In the genomic region with DNA sequence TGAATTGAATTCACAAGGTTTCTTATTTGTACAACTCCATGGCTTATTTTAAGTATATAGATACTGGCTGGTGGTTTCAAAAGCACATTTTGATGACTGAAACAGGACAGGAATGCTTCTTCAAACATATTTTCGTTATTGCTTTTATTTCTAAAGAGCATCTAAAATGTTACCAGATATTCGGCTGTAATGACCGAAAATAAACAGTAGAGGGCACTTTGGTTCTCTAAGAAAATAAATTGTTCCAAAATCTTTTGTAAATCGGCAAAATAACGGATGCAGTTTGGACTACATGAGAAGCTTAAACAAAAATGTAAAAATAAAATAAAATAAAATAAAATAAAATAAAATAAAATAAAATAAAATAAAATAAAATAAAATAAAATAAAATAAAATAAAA, we compare ENCODE assay signal across 10 mouse cellular contexts.
DNase-seq lines count a peak whose midpoint lies in the region; ATAC-seq lines count a peak whose summit lies in the region.
"Had no signal": no experiment of that assay in that cellular context is flagged by ENCODE, and none has a peak within 500 bp of the region (broad histone marks: within the 10 kb centered on the region; RNA-seq: fewer than 3 reads in every experiment).

No protein-coding gene starts in this region.

- H3K4me2 ChIP-seq in midbrain, embryonic 11.5 days, result no peak overlapping the region
- H3K4me2 ChIP-seq in midbrain, embryonic 15.5 days, result no peak overlapping the region
- H3K4me2 ChIP-seq: lung, embryonic 15.5 days; stomach, embryonic 15.5 days had no signal

- H3K4me3 ChIP-seq in midbrain, embryonic 11.5 days (ENCODE audit: low read depth, low read length), result no peak overlapping the region
- H3K4me3 ChIP-seq in midbrain, embryonic 15.5 days, result no peak overlapping the region
- H3K4me3 ChIP-seq: lung, embryonic 15.5 days; stomach, embryonic 15.5 days had no signal

- no peak overlapping the region for H3K27ac ChIP-seq in midbrain, embryonic 11.5 days (ENCODE audit: low read depth, low read length)
- no peak overlapping the region for H3K27ac ChIP-seq in midbrain, embryonic 15.5 days
- H3K27ac ChIP-seq: lung, embryonic 15.5 days; stomach, embryonic 15.5 days had no signal

- 29% methylated on average over 5 of the region's 5 CpGs for WGBS in midbrain, embryonic 11.5 days
- 17% methylated on average over 5 of the region's 5 CpGs for WGBS in midbrain, embryonic 15.5 days

- H3K9me3 ChIP-seq in midbrain, embryonic 11.5 days (ENCODE audit: control insufficient read depth, low read length), result no peaks in the 10 kb centered on the region
- no peaks in the 10 kb centered on the region for H3K9me3 ChIP-seq in midbrain, embryonic 15.5 days
- H3K9me3 ChIP-seq: lung, embryonic 15.5 days; stomach, embryonic 15.5 days had no signal

- peak; percentile 50 for DNase-seq in heart, adult 8-10 months (ENCODE audit: low spot score)
- no peak for DNase-seq in heart, adult 11 months
- DNase-seq in midbrain, embryonic 11.5 days (ENCODE audit: low spot score, missing footprints), result peak; percentile 97
- DNase-seq in c-Kit-positive CD71-positive TER-119-negative erythroid progenitor cells, embryonic 14.5 days (ENCODE audit: low read depth), result peak; percentile 43
- DNase-seq in retina, postnatal 1 day, result peak; percentile 63
- DNase-seq in frontal cortex, postnatal 25 days (ENCODE audit: low spot score in 2 of 2), result no peak
- DNase-seq in urinary bladder, adult 2 months (ENCODE audit: low spot score), result no peak

- H3K9ac ChIP-seq in midbrain, embryonic 11.5 days (ENCODE audit: low read length), result no peak overlapping the region
- no peak overlapping the region for H3K9ac ChIP-seq in midbrain, embryonic 15.5 days
- H3K9ac ChIP-seq: lung, embryonic 15.5 days; stomach, embryonic 15.5 days had no signal

- no peak for ATAC-seq in midbrain, embryonic 11.5 days (ENCODE audit: low FRiP score)
- ATAC-seq in midbrain, embryonic 15.5 days (replicated peaks), result no peak

- 0 out of 2 replicates have a peak, but pooled peaks cover 2% of the 10 kb centered on the region for H3K4me1 ChIP-seq in midbrain, embryonic 11.5 days (ENCODE audit: control insufficient read depth, insufficient read depth, low read length)
- peaks cover 10% of the 10 kb centered on the region for H3K4me1 ChIP-seq in midbrain, embryonic 15.5 days
- H3K4me1 ChIP-seq: stomach, embryonic 15.5 days had no signal

- no peaks in the 10 kb centered on the region for H3K36me3 ChIP-seq in midbrain, embryonic 11.5 days (ENCODE audit: control insufficient read depth, insufficient read depth, low read length)
- H3K36me3 ChIP-seq in midbrain, embryonic 15.5 days (replicated peaks), result no peaks in the 10 kb centered on the region
- H3K36me3 ChIP-seq: lung, embryonic 15.5 days; stomach, embryonic 15.5 days had no signal

- H3K27me3 ChIP-seq in midbrain, embryonic 11.5 days (ENCODE audit: control insufficient read depth, insufficient read depth, low read length), result no peaks in the 10 kb centered on the region
- no peaks in the 10 kb centered on the region for H3K27me3 ChIP-seq in midbrain, embryonic 15.5 days (replicated peaks)
- H3K27me3 ChIP-seq: lung, embryonic 15.5 days; stomach, embryonic 15.5 days had no signal

Comparison
In these comparisons a context has a peak if more than half of its experiments do, and no peak if none do; other contexts are left out.
1. DNase-seq: peak in heart, adult 8-10 months (single experiment), midbrain, embryonic 11.5 days (single experiment), c-Kit-positive CD71-positive TER-119-negative erythroid progenitor cells, embryonic 14.5 days (single experiment) and retina, postnatal 1 day (single experiment); none in heart, adult 11 months (single experiment), frontal cortex, postnatal 25 days (0 of 2) and urinary bladder, adult 2 months (single experiment).